Mouse (Mus musculus): ENCODE data around the gene 9530068E07Rik. TPM values are rescaled to one million over a fixed set of nuclear protein-coding genes. Genes with fewer than 3 reads are reported as not detected.

The 9530068E07Rik gene
- total and polyA plus RNA-seq, 3 experiments: 75.7 to 85.9 TPM; not detected in 1

DNA sequence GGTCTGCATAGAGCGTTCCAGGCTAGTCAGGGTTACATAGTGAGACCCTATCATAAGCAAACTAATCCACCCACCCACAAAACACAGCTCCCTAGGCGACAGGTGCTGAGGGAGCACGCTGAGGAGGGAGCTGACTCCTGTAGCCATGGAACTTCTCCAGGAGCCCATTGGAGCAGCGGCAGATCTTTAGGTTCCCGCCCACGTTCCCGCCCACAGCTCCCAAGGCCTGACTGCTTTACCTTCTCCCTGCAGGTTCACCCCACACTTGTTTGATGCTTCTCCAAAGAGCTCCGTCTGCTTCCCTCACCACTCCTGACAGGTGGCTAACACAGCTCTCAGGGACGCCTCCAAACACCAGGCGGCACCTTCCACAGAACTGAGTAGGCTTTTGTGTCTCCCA, 40.9 kb downstream of the 9530068E07Rik start:
- no peaks in the 10 kb centered on the region for H3K4me1 ChIP-seq (ENCODE audit: control insufficient read depth in 1 of 2, insufficient read depth in 2 of 2, low read length in 2 of 2)
- no peaks in the 10 kb centered on the region for H3K79me2 ChIP-seq (ENCODE audit: control insufficient read depth, insufficient read depth, low read length, poor library complexity)
- no peaks in the 10 kb centered on the region for H3K27me3 ChIP-seq (ENCODE audit: control insufficient read depth in 1 of 2, insufficient read depth in 2 of 2, low read length in 2 of 2)
- no peak overlapping the region for H3K9ac ChIP-seq (ENCODE audit: control insufficient read depth, low read depth, low read length, poor library complexity, severe bottlenecking)
- TF ChIP-seq RAD21 (IDR thresholded peaks at IDR 0.05; ENCODE audit: low read depth, low read length): no peak
- TF ChIP-seq NELFE (IDR thresholded peaks at IDR 0.05; ENCODE audit: low read depth, low read length): no peak
- TF ChIP-seq E2F4 (IDR thresholded peaks at IDR 0.05; ENCODE audit: borderline replicate concordance, low read depth, low read length): no peak
- TF ChIP-seq POLR2AphosphoS5 (IDR thresholded peaks at IDR 0.05; ENCODE audit: borderline replicate concordance, low read depth, low read length): no peak
- TF ChIP-seq USF1 (IDR thresholded peaks at IDR 0.05; ENCODE audit: low read depth, low read length): no peak
- no peak for TF ChIP-seq TBP (IDR thresholded peaks at IDR 0.05; ENCODE audit: low read depth, low read length)
- DNase-seq (ENCODE audit: low read depth, low spot score): no peak
- H3K4me3 ChIP-seq (ENCODE audit: control insufficient read depth in 1 of 2, insufficient read depth in 1 of 2, low read depth in 2 of 2, low read length in 2 of 2): no peak overlapping the region
- H3K36me3 ChIP-seq (ENCODE audit: control insufficient read depth in 1 of 2, insufficient read depth in 2 of 2, low read length in 2 of 2): no peaks in the 10 kb centered on the region
- no peak overlapping the region for H3K27ac ChIP-seq (ENCODE audit: control insufficient read depth, low read depth, low read length)
- no peaks in the 10 kb centered on the region for H3K9me3 ChIP-seq (replicated peaks; ENCODE audit: insufficient read depth, low read length)

DNA sequence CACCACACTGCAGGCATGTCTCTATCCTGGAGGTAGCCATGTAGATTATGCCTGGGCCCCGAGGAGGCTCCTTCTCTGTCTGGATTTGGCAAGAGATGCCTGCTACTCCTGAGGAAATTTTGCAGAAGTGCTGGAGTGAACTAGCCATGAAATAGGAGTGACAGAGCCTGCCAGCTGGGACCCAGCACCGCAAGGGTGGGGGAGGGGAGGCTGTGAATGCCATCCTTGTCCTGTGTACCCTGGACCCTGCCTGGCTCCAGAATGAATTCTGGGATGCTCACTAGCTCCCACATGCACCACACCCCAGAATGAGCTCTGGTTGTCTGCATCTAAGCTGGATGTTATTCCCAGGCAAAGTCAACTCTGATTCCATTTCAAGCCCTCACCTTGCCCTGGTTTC, 44.9 kb downstream of the 9530068E07Rik start:
- Histone ChIP-seq H3K4me1 (ENCODE audit: control insufficient read depth in 1 of 2, insufficient read depth in 2 of 2, low read length in 2 of 2) (no peaks in the 10 kb centered on the region), H3K4me3 (ENCODE audit: control insufficient read depth in 1 of 2, insufficient read depth in 1 of 2, low read depth in 2 of 2, low read length in 2 of 2) (no peak overlapping the region), H3K27ac (ENCODE audit: control insufficient read depth, low read depth, low read length) (no peak overlapping the region), H3K9ac (ENCODE audit: control insufficient read depth, low read depth, low read length, poor library complexity, severe bottlenecking) (no peak overlapping the region), H3K27me3 (ENCODE audit: control insufficient read depth in 1 of 2, insufficient read depth in 2 of 2, low read length in 2 of 2) (no peaks in the 10 kb centered on the region), H3K9me3 (replicated peaks; ENCODE audit: insufficient read depth, low read length) (no peaks in the 10 kb centered on the region), H3K36me3 (ENCODE audit: control insufficient read depth in 1 of 2, insufficient read depth in 2 of 2, low read length in 2 of 2) (no peaks in the 10 kb centered on the region), H3K79me2 (ENCODE audit: control insufficient read depth, insufficient read depth, low read length, poor library complexity) (no peaks in the 10 kb centered on the region)
- no peak for DNase-seq (ENCODE audit: low read depth, low spot score)
- TF ChIP-seq ELF1 (IDR thresholded peaks at IDR 0.05; ENCODE audit: low read depth, low read length) (no peak), ZNF384 (IDR thresholded peaks at IDR 0.05; ENCODE audit: low read depth, low read length) (no peak)

DNA sequence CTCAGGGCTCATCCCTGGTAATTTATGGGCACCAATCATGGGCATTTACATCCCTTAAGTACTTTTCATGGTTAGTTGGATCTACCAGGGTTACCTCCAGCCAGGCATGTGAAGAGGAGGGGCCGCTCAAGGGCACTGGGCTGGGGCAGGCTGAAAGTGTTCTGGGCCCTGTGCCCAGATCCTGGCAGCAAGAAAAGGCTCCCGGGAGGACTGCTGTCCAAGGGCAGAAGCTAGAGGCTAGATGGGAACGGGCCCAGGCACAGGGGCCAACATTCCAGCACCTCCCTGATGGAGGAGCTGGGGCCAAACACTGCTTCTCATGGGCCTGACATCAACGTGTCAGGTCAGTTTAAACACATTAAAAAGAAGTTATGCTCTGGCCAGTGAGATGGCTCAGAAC, 51.0 kb downstream of the 9530068E07Rik start:
- no peaks in the 10 kb centered on the region for H3K36me3 ChIP-seq (ENCODE audit: control insufficient read depth in 1 of 2, insufficient read depth in 2 of 2, low read length in 2 of 2)
- no peak overlapping the region for H3K27ac ChIP-seq (ENCODE audit: control insufficient read depth, low read depth, low read length)
- no peaks in the 10 kb centered on the region for H3K79me2 ChIP-seq (ENCODE audit: control insufficient read depth, insufficient read depth, low read length, poor library complexity)
- no peaks in the 10 kb centered on the region for H3K4me1 ChIP-seq (ENCODE audit: control insufficient read depth in 1 of 2, insufficient read depth in 2 of 2, low read length in 2 of 2)
- no peak overlapping the region for H3K4me3 ChIP-seq (ENCODE audit: control insufficient read depth in 1 of 2, insufficient read depth in 1 of 2, low read depth in 2 of 2, low read length in 2 of 2)
- H3K9me3 ChIP-seq (replicated peaks; ENCODE audit: insufficient read depth, low read length): no peaks in the 10 kb centered on the region
- H3K27me3 ChIP-seq (ENCODE audit: control insufficient read depth in 1 of 2, insufficient read depth in 2 of 2, low read length in 2 of 2): no peaks in the 10 kb centered on the region
- DNase-seq (ENCODE audit: low read depth, low spot score): no peak
- H3K9ac ChIP-seq (ENCODE audit: control insufficient read depth, low read depth, low read length, poor library complexity, severe bottlenecking): no peak overlapping the region
- TF ChIP-seq HCFC1 (IDR thresholded peaks at IDR 0.05; ENCODE audit: low read depth, low read length): no peak
- no peak for TF ChIP-seq TAL1 (IDR thresholded peaks at IDR 0.05; ENCODE audit: low read length)
- TF ChIP-seq JUND (IDR thresholded peaks at IDR 0.05; ENCODE audit: low read depth, low read length): no peak
- TF ChIP-seq POLR2AphosphoS2 (IDR thresholded peaks at IDR 0.05; ENCODE audit: low read length): no peak
- no peak for TF ChIP-seq RCOR1 (IDR thresholded peaks at IDR 0.05; ENCODE audit: low read depth, low read length)

Measured in MEL (cell line).